ENCODE assay signal across 8 mouse cellular contexts in the genomic region with DNA sequence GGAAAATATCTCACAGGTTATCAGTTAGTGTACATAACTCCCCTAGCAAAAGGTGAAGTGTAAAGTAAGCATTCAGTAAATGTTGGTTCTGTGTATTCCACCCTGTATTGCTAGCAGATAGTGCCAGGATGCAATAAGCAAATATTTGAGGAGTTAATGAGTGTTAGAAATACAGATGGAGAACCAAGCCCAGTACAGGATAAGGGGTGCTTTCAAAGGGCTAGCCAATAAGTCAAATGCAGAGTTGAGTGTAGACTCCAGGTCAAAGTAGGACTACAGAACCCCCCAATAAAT. TPM values are rescaled to one million over a fixed set of nuclear protein-coding genes. Genes with fewer than 3 reads are reported as not detected.
DNase-seq lines count a peak whose midpoint lies in the region; ATAC-seq and TF ChIP-seq lines count a peak whose summit lies in the region.

No protein-coding gene starts in this region.

- TF ChIP-seq POLR2A in embryonic fibroblast, embryonic 13.5 days (IDR thresholded peaks at IDR 0.05; ENCODE audit: low read depth, low read length), result no peak

- no peaks in the 10 kb centered on the region for H3K36me3 ChIP-seq in limb, embryonic 10.5 days
- no peaks in the 10 kb centered on the region for H3K36me3 ChIP-seq in neural tube, embryonic 14.5 days (ENCODE audit: control insufficient read depth, insufficient read depth, low read length)

- intact Hi-C loops in left cerebral cortex, adult 2 months (cut with DNase I), result loop anchor here (2.0 kb wide), 1 partner anchor 71 kb away; no protein-coding TSS in a partner anchor
- intact Hi-C loops in left cerebral cortex, postnatal 4 days (cut with DNase I), result no loop called here
- intact Hi-C loops in left cerebral cortex, postnatal 25 days (cut with DNase I), result loop anchor here (2.0 kb wide), 2 partner anchors 35 to 71 kb away; a partner anchor contains a TSS

- no peaks in the 10 kb centered on the region for H3K9me3 ChIP-seq in limb, embryonic 10.5 days (replicated peaks)
- H3K9me3 ChIP-seq in neural tube, embryonic 14.5 days (ENCODE audit: control insufficient read depth, low read length), result no peaks in the 10 kb centered on the region

- no peak overlapping the region; the same call in 1 of the 2 replicates for H3K9ac ChIP-seq in neural tube, embryonic 14.5 days (replicated peaks; ENCODE audit: low read depth, low read length)

- peak overlapping the region; percentile 36 for H3K4me2 ChIP-seq in neural tube, embryonic 14.5 days (ENCODE audit: low read depth, low read length)

- no peaks in the 10 kb centered on the region for H3K27me3 ChIP-seq in limb, embryonic 10.5 days (ENCODE audit: low read depth, poor library complexity, severe bottlenecking)
- H3K27me3 ChIP-seq in neural tube, embryonic 14.5 days (ENCODE audit: control insufficient read depth, insufficient read depth, low read length), result no peaks in the 10 kb centered on the region

- no peak for ATAC-seq in neural tube, embryonic 14.5 days (ENCODE audit: low read depth)

- peak overlapping the region; percentile 66 for H3K27ac ChIP-seq in left cerebral cortex, adult 2 months
- peak overlapping the region; percentile 68; the same call in 1 of the 2 replicates for H3K27ac ChIP-seq in embryonic fibroblast, embryonic 13.5 days (ENCODE audit: insufficient read depth, low read length)
- no peak overlapping the region for H3K27ac ChIP-seq in limb, embryonic 10.5 days
- H3K27ac ChIP-seq in neural tube, embryonic 14.5 days (ENCODE audit: low read depth, low read length), result peak overlapping the region; percentile 52

- TF ChIP-seq CTCF in left cerebral cortex, adult 2 months (IDR thresholded peaks at IDR 0.05), result no peak
- TF ChIP-seq CTCF in embryonic fibroblast, embryonic 13.5 days (IDR thresholded peaks at IDR 0.05; ENCODE audit: borderline replicate concordance, insufficient read depth, low read length), result no peak

- no peaks in the 10 kb centered on the region for H3K4me1 ChIP-seq in embryonic fibroblast, embryonic 13.5 days (ENCODE audit: control insufficient read depth, insufficient read depth, low read length)
- no peaks in the 10 kb centered on the region for H3K4me1 ChIP-seq in limb, embryonic 10.5 days
- no peaks in the 10 kb centered on the region for H3K4me1 ChIP-seq in neural tube, embryonic 14.5 days (ENCODE audit: control insufficient read depth, insufficient read depth, low read length)

- peak overlapping the region; percentile 42 for H3K4me3 ChIP-seq in left cerebral cortex, adult 2 months
- peak overlapping the region; percentile 70 for H3K4me3 ChIP-seq in embryonic fibroblast, embryonic 13.5 days (ENCODE audit: insufficient read depth, low read length)
- peak overlapping the region; percentile 59 for H3K4me3 ChIP-seq in limb, embryonic 10.5 days
- peak overlapping the region; percentile 21; the same call in 1 of the 2 replicates for H3K4me3 ChIP-seq in neural tube, embryonic 14.5 days (ENCODE audit: low read depth, low read length)

- no peak for DNase-seq in left cerebral cortex, adult 2 months (ENCODE audit: extremely low spot score in 1 of 2, low spot score in 2 of 2)
- no peak for DNase-seq in left cerebral cortex, postnatal 4 days
- DNase-seq in limb, embryonic 10.5 days (ENCODE audit: low spot score), result no peak
- no peak for DNase-seq in left cerebral cortex, postnatal 25 days (ENCODE audit: low spot score in 2 of 2)
- no peak for DNase-seq in spleen, postnatal 4 days (ENCODE audit: low spot score in 2 of 2)
- no peak for DNase-seq in adrenal gland, postnatal 25 days

RNA-seq across cellular contexts. Expression of a gene that starts 0.7 kb away (rescaled TPM):
- total RNA-seq in left cerebral cortex, adult 2 months (2021), result 10 to 100 TPM; 24.9 to 25.2 TPM
- 10 to 100 TPM; 12.7 to 14.1 TPM for total RNA-seq in left cerebral cortex, postnatal 4 days (2021)
- 27.4 and 29.7 TPM in 2 replicates for polyA plus RNA-seq in embryonic fibroblast, embryonic 13.5 days (2011; ENCODE audit: insufficient read length, low read depth, missing spikeins)
- 12.2 and 14.2 TPM in 2 replicates for polyA plus RNA-seq in limb, embryonic 10.5 days (2016; fragmentation: Nextera tagmentation; extraction: Ambion mirVana)
- 31.5 and 35.5 TPM in 2 replicates for polyA plus RNA-seq in neural tube, embryonic 14.5 days (2014; fragmentation: Nextera tagmentation; extraction: Ambion mirVana)
- total RNA-seq in left cerebral cortex, postnatal 25 days (2021), result 10 to 100 TPM; 24.2 to 26.0 TPM
- 23.9 and 25.4 TPM in 2 replicates for total RNA-seq in adrenal gland, postnatal 25 days (2021)

RNA-seq across cellular contexts. Expression of a gene that starts 35.2 kb away (rescaled TPM):
- total RNA-seq in left cerebral cortex, adult 2 months (2021), result 10 to 100 TPM; 64.8 to 70.4 TPM
- 10 to 100 TPM; 98.1 to 99.0 TPM for total RNA-seq in left cerebral cortex, postnatal 4 days (2021)
- polyA plus RNA-seq in embryonic fibroblast, embryonic 13.5 days (2011; ENCODE audit: insufficient read length, low read depth, missing spikeins), result 181 and 199 TPM in 2 replicates
- polyA plus RNA-seq in limb, embryonic 10.5 days (2016; fragmentation: Nextera tagmentation; extraction: Ambion mirVana), result 72.2 and 72.9 TPM in 2 replicates
- polyA plus RNA-seq in neural tube, embryonic 14.5 days (2014; fragmentation: Nextera tagmentation; extraction: Ambion mirVana), result 217 and 235 TPM in 2 replicates
- 10 to 100 TPM; 80.8 to 87.3 TPM for total RNA-seq in left cerebral cortex, postnatal 25 days (2021)
- 85.1 and 86.4 TPM in 2 replicates for total RNA-seq in adrenal gland, postnatal 25 days (2021)

RNA-seq across cellular contexts. Expression of a gene that starts 59.6 kb away (rescaled TPM):
- 10 to 100 TPM; 33.9 to 36.8 TPM for total RNA-seq in left cerebral cortex, adult 2 months (2021)
- total RNA-seq in left cerebral cortex, postnatal 4 days (2021), result 10 to 100 TPM; 34.2 to 37.8 TPM
- polyA plus RNA-seq in embryonic fibroblast, embryonic 13.5 days (2011; ENCODE audit: insufficient read length, low read depth, missing spikeins), result 60.5 and 63.9 TPM in 2 replicates
- 46.4 and 54.2 TPM in 2 replicates for polyA plus RNA-seq in limb, embryonic 10.5 days (2016; fragmentation: Nextera tagmentation; extraction: Ambion mirVana)
- 23.1 and 26.4 TPM in 2 replicates for polyA plus RNA-seq in neural tube, embryonic 14.5 days (2014; fragmentation: Nextera tagmentation; extraction: Ambion mirVana)
- total RNA-seq in left cerebral cortex, postnatal 25 days (2021), result 10 to 100 TPM; 34.8 to 37.8 TPM
- 38.4 and 46.1 TPM in 2 replicates for total RNA-seq in adrenal gland, postnatal 25 days (2021)
